Mouse (Mus musculus) induced T-regulatory cell, adult 2 months (primary cell): ENCODE data around the gene Proz.

Source experiments
- DNase-seq: peaks from one replicate; pipeline ENCODE4 v3.0.0-alpha.2; 2012; ENCODE audit warnings: low read depth

The Proz gene

DNA sequence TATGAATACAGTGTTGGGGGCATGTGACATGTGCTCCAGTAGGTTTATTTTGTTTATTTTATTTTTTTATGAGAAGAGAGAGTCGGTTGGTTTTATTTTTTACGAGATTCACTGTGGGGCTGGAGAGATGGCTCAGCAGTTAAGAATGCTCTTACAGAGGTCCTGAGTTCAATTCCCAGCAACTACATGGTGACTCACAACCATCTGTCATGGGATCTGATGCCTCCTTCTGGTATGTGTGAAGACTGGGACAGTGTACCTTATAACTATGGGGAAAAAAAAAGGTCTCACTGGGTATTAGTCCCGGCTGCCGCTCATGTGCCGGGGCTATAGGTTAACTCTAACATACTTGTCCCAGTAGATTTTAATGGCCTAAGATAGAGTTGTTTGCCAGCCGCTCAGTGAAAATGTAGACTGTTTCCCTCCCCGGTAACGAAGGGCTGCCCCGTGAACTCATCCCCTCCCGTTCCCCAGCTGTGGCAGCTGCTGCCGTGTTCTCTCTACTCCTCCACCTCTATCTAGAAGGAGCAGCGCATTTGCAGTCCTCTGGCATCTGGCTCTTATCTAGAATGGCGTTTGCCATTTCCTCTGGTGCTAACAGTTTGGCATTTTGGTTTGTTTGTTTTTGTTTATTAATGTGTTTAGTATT, 47.4 kb downstream of the Proz start:
- DNase-seq: no peak

DNA sequence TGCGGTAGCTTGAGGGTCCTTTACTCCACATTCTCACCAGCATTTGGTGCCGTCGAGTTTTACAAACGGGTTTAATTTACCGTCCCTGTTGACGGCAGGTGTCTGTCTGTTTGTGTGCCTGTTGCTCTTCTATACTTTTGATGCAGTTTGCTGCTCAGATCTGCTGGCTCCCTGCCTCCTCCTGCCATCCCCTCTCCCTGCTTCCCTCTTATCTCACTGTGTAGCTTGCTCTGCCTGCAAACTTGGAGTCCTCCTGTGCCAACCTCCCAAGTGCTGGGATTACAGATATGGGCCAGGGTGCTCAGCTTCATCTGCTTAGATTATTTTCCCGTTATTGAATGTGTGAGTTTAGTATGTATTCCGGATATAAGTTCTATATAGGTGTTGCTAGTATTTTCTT, 48.3 kb downstream of the Proz start:
- DNase-seq: no peak

DNA sequence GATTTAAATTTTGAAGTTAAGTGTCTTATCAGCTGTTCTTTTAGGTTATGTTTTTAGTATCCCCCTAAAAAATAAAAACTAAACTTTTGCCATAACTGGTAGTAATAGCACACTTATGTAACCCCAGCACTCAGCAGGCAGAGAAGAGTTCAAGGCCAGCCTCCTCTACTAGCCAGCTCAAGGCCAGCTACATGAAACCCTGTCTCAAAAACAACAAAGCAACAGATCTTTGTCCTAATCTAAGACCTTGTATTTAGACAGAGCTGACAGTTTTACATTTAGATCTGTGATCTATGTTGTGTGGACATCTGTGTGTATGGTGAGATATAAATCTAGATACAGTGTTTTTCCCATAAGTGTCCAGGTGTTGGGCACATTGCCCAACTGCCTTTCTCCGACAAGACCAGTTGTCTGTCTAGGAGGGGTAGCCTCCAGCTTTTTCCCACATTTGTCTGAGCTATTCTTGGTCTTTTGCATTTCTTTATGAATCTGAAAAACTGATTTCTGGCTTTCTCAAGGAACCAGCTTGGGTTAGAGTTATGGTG, 48.8 kb downstream of the Proz start:
- DNase-seq: no peak

DNA sequence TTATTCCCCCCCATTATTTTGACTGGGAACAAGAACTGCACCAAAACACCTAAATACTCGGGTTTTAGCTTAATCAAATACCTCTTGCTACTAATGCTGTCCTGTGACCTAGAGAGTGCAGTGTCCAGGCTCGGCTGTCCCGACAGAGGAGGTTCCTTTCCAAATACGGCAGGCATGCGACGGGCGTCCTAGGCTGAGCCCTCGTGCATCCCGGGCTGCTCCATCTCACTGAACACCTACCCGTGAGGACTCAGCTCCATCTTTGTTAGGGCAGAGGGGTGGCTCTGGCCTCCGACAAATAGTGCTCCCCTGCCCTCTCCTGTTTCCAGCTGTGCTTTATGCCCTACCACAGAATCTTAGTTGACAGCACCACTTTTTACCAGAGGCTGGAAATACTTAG, 51.2 kb downstream of the Proz start:
- no peak for DNase-seq

DNA sequence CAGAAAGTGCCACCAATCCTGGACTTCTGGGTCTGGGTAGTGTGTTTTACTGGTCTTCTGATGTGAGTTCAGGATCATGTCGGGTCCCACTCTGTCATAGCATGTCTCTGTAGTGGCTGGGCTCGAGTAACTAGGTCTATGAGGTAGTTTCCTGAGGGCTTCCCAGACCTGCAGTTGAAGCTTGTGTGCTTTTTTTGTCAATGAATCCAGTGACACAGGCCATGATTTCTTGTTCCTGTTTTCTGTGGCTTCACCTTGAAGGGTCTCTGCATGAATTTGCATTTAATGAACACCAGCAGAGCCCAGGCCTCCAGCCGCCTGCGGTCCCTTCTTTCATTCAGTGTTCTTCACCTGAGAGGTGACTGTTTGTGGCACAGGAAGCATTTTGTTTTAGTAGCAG, 52.5 kb downstream of the Proz start:
- DNase-seq: no peak

DNA sequence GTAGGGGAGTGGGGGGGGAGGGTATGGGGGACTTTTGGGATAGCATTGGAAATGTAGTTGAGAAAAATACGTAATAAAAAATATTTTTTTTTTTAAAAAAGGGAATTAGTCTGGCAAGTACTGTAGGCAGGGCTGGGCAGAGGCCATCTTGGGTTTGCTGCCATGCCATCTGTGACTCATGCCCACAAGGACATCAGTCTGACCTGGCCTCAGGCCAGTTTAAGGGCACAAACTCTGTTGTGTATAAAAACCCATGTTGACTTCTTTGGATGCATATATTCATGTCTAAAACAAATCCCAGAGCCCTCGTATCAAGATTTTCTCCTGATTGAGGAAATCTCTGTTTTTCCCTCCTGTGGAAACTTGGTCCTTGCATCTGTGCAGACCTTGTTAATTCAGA, 56.4 kb downstream of the Proz start:
- DNase-seq: no peak

DNA sequence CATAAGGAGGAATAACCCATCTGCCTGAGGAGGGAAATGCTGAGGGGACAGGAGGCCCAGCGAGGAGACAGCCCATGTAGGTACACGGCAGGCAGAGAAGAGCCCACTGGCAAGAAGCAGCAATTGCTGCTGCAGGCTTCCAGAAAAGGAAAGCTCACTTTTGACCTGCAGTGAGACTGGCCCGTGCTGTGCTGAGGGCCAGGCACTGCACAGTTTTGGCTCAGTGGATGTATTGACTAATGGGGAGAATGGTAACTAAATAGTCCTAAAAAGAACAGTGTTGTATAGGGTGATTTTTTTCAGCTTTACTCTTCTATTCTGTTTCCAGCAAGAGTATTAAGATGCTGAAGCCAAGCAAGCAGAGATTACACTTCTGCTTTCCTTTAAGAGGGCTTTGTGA, 57.8 kb downstream of the Proz start:
- no peak for DNase-seq

DNA sequence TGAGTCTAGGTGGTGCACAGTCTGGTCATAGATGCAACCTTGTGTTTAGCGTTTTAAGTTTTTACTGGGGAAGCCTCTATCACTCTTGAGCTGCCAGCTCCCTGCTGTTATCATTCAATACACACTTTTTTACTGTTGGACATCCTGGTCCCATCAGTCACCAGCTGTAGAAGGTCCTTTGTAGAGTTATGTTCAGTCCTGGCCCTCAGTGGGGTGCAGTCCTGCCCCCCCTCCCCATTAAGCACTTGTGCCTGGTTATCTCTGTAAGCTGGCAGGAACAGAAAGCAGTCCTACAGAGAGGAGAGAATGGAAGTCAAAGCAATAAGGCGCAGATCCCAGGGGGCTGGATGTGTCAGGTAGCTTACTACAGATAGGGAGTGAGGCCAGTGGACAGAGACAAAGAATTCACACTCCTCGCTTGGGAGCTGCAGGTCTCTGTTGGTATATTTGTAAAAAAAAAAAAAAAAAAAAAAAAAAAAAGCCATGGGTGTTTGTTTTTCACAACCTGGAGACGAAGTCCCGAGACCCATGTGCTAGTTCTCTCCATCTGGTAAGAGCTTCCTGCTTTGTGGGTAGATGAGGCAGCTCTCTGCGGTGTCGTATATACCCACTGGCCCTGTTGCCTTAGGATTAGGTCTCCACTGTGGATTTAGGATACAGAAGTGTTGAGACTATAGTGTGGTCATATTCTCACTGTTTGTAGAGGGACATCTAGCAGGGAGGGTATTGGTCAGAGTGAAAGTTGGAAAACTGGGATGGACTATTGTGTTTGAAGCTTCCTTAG, 60.4 kb downstream of the Proz start:
- DNase-seq: no peak

DNA sequence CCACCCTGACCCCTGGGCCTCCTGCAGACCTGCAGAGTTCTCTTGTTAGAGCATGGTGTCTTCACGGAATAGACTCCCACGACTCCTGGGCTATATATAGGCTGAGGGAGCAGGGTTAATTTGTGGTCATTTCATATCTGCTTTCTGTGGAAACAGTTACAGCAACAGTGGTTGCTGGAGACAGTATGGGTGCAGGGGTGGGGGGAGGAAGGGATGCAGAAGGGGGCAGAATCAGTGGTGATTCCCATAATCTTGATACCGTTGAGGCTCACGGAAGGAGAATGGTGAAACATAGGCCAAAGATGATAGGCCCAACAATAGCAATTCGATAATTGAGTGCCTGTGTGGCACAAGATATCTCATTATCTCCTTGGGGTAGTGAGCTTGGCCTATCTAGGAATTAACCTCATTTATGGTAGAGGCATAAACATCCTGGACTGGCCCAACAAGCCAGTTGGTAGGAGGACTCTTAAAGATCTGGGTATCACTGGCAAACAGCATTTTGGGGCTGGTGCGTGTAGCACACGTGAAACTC, 62.2 kb downstream of the Proz start:
- DNase-seq: no peak

DNA sequence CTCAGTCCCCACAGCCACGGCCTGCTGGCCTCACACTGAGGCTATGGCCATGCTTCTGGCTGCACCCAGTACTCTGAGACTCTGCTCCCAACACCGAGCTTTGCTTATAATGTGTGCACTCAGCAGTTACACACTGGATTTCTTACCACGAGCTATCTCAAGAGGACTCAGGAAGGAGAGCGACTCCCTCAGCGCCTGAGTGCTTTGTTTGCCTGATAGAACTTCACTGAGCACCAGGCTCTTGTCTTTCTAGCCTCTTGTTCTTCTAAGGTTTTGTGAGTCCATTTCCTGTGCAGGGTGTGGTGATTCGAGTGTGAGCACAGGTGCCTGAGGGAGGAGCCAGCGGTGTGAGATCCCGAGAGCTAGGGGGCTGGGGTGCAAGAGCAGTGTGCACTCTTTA, 64.2 kb downstream of the Proz start:
- DNase-seq: no peak
